Mouse (Mus musculus): ENCODE data around the gene Gm36028. TPM values are rescaled to one million over a fixed set of nuclear protein-coding genes. Genes with fewer than 3 reads are reported as not detected.

Gene Gm36028
- polyA plus RNA-seq, 1 experiment from 2014 or later, result 0.20 TPM

GRCm38 (mm10) chr16:37881168-37881567 lies 20.2 kb upstream of the Gm36028 start:
- Histone ChIP-seq H3K36me3 (ENCODE audit: control insufficient read depth, insufficient read depth, low read length) (peaks cover 68% of the 10 kb centered on the region), H3K4me3 (ENCODE audit: low read depth, low read length) (no peak overlapping the region)
- WGBS, result 84% methylated on average over 2 of the region's 2 CpGs

GRCm38 (mm10) chr16:37879750-37880419 lies 18.9 kb upstream of the Gm36028 start:
- DNase-seq (ENCODE audit: low spot score), result no peak
- Histone ChIP-seq H3K4me1 (ENCODE audit: control insufficient read depth, insufficient read depth, low read length) (no peaks in the 10 kb centered on the region), H3K4me3 (ENCODE audit: low read depth, low read length) (no peak overlapping the region), H3K9me3 (replicated peaks; ENCODE audit: control insufficient read depth, low read length) (no peaks in the 10 kb centered on the region), H3K4me2 (ENCODE audit: low read length) (no peak overlapping the region), H3K27me3 (replicated peaks; ENCODE audit: control insufficient read depth, insufficient read depth, low read length) (no peaks in the 10 kb centered on the region), H3K9ac (ENCODE audit: low read length) (no peak overlapping the region), H3K27ac (ENCODE audit: low read depth, low read length) (no peak overlapping the region), H3K36me3 (ENCODE audit: control insufficient read depth, insufficient read depth, low read length) (peaks cover 68% of the 10 kb centered on the region)
- WGBS, result 96% methylated on average over 4 of the region's 4 CpGs
- no peak for ATAC-seq

More at GRCm38 (mm10) chr16:37881168-37881567, 20.2 kb upstream of the Gm36028 start:
- no peak overlapping the region for H3K27ac ChIP-seq (ENCODE audit: low read depth, low read length)
- H3K27me3 ChIP-seq (replicated peaks; ENCODE audit: control insufficient read depth, insufficient read depth, low read length), result no peaks in the 10 kb centered on the region
- no peak for DNase-seq (ENCODE audit: low spot score)
- no peaks in the 10 kb centered on the region for H3K9me3 ChIP-seq (replicated peaks; ENCODE audit: control insufficient read depth, low read length)
- no peak overlapping the region for H3K4me2 ChIP-seq (ENCODE audit: low read length)
- no peak overlapping the region for H3K9ac ChIP-seq (ENCODE audit: low read length)
- no peak for ATAC-seq
- H3K4me1 ChIP-seq (ENCODE audit: control insufficient read depth, insufficient read depth, low read length), result no peaks in the 10 kb centered on the region

GRCm38 (mm10) chr16:37878951-37879505 lies 18.1 kb upstream of the Gm36028 start:
- 80% methylated on average over 7 of the region's 7 CpGs for WGBS
- H3K27me3 ChIP-seq (replicated peaks; ENCODE audit: control insufficient read depth, insufficient read depth, low read length), result no peaks in the 10 kb centered on the region
- no peak for DNase-seq (ENCODE audit: low spot score)

GRCm38 (mm10) chr16:37877406-37877805 lies 16.5 kb upstream of the Gm36028 start:
- Histone ChIP-seq H3K4me1 (ENCODE audit: control insufficient read depth, insufficient read depth, low read length) (no peaks in the 10 kb centered on the region), H3K9ac (ENCODE audit: low read length) (no peak overlapping the region), H3K4me2 (ENCODE audit: low read length) (no peak overlapping the region), H3K4me3 (ENCODE audit: low read depth, low read length) (no peak overlapping the region), H3K27ac (ENCODE audit: low read depth, low read length) (no peak overlapping the region), H3K27me3 (replicated peaks; ENCODE audit: control insufficient read depth, insufficient read depth, low read length) (no peaks in the 10 kb centered on the region), H3K9me3 (replicated peaks; ENCODE audit: control insufficient read depth, low read length) (no peaks in the 10 kb centered on the region), H3K36me3 (ENCODE audit: control insufficient read depth, insufficient read depth, low read length) (peaks cover 51% of the 10 kb centered on the region)
- ATAC-seq, result no peak
- over 99% methylated on average over 3 of the region's 3 CpGs for WGBS
- no peak for DNase-seq (ENCODE audit: low spot score)

More at GRCm38 (mm10) chr16:37878951-37879505, 18.1 kb upstream of the Gm36028 start:
- H3K4me1 ChIP-seq (ENCODE audit: control insufficient read depth, insufficient read depth, low read length), result no peaks in the 10 kb centered on the region
- H3K4me3 ChIP-seq (ENCODE audit: low read depth, low read length), result no peak overlapping the region
- H3K9ac ChIP-seq (ENCODE audit: low read length), result no peak overlapping the region
- no peaks in the 10 kb centered on the region for H3K9me3 ChIP-seq (replicated peaks; ENCODE audit: control insufficient read depth, low read length)
- no peak for ATAC-seq
- H3K27ac ChIP-seq (ENCODE audit: low read depth, low read length), result no peak overlapping the region
- no peak overlapping the region for H3K4me2 ChIP-seq (ENCODE audit: low read length)
- H3K36me3 ChIP-seq (ENCODE audit: control insufficient read depth, insufficient read depth, low read length), result peaks cover 65% of the 10 kb centered on the region

GRCm38 (mm10) chr16:37874501-37875235 lies 13.7 kb upstream of the Gm36028 start:
- Histone ChIP-seq H3K9me3 (replicated peaks; ENCODE audit: control insufficient read depth, low read length) (no peaks in the 10 kb centered on the region), H3K36me3 (ENCODE audit: control insufficient read depth, insufficient read depth, low read length) (peaks cover 25% of the 10 kb centered on the region), H3K4me1 (ENCODE audit: control insufficient read depth, insufficient read depth, low read length) (peaks cover 21% of the 10 kb centered on the region), H3K9ac (ENCODE audit: low read length) (no peak overlapping the region), H3K27me3 (replicated peaks; ENCODE audit: control insufficient read depth, insufficient read depth, low read length) (no peaks in the 10 kb centered on the region), H3K4me2 (ENCODE audit: low read length) (no peak overlapping the region), H3K4me3 (ENCODE audit: low read depth, low read length) (no peak overlapping the region), H3K27ac (ENCODE audit: low read depth, low read length) (no peak overlapping the region)
- DNase-seq (ENCODE audit: low spot score) (no peak), ATAC-seq (no peak)
- 79% methylated on average over 4 of the region's 4 CpGs for WGBS

- H3K27me3 ChIP-seq (replicated peaks; ENCODE audit: control insufficient read depth, insufficient read depth, low read length), result no peaks in the 10 kb centered on the region
- no peak overlapping the region for H3K4me3 ChIP-seq (ENCODE audit: low read depth, low read length)
- DNase-seq (ENCODE audit: low spot score) (peak; percentile 33), ATAC-seq (no peak)
- peaks cover 3% of the 10 kb centered on the region; the same call in 1 of the 2 replicates for H3K36me3 ChIP-seq (ENCODE audit: control insufficient read depth, insufficient read depth, low read length)
- H3K4me1 ChIP-seq (ENCODE audit: control insufficient read depth, insufficient read depth, low read length), result peaks cover 25% of the 10 kb centered on the region
- H3K4me2 ChIP-seq (ENCODE audit: low read length), result peak overlapping the region; percentile 26; the same call in 1 of the 2 replicates
- H3K9ac ChIP-seq (ENCODE audit: low read length), result no peak overlapping the region
- H3K27ac ChIP-seq (ENCODE audit: low read depth, low read length), result no peak overlapping the region
- 61% methylated on average over 4 of the region's 4 CpGs for WGBS
- H3K9me3 ChIP-seq (replicated peaks; ENCODE audit: control insufficient read depth, low read length), result no peaks in the 10 kb centered on the region
These were observed 10.3 kb upstream of the Gm36028 start for GRCm38 (mm10) chr16:37871112-37871715.

- no peak overlapping the region for H3K27ac ChIP-seq (ENCODE audit: low read depth, low read length)
- WGBS, result 31% methylated on average over 4 of the region's 4 CpGs
- DNase-seq (ENCODE audit: low spot score) (peak; percentile 20), ATAC-seq (no peak)
- peaks cover 25% of the 10 kb centered on the region for H3K4me1 ChIP-seq (ENCODE audit: control insufficient read depth, insufficient read depth, low read length)
- H3K4me3 ChIP-seq (ENCODE audit: low read depth, low read length), result peak overlapping the region; percentile 96
- no peaks in the 10 kb centered on the region for H3K27me3 ChIP-seq (replicated peaks; ENCODE audit: control insufficient read depth, insufficient read depth, low read length)
- peak overlapping the region; percentile 98 for H3K9ac ChIP-seq (ENCODE audit: low read length)
- peaks cover 3% of the 10 kb centered on the region; the same call in 1 of the 2 replicates for H3K36me3 ChIP-seq (ENCODE audit: control insufficient read depth, insufficient read depth, low read length)
- H3K9me3 ChIP-seq (replicated peaks; ENCODE audit: control insufficient read depth, low read length), result no peaks in the 10 kb centered on the region
- H3K4me2 ChIP-seq (ENCODE audit: low read length), result peak overlapping the region; percentile 69
These were observed 8.7 kb upstream of the Gm36028 start for GRCm38 (mm10) chr16:37869470-37870231.

Measured in forebrain, embryonic 14.5 days (tissue).